Mouse (Mus musculus) thymus, adult 18-20 months (tissue): Measurements from ENCODE around the gene Tspan14.

ENCODE experiments used
- DNase-seq, 2 experiments: peaks; one replicate each; pipeline ENCODE4 v3.0.0; 2022; ENCODE audit warnings: mixed read lengths in 2 of 2

Gene Tspan14

GRCm38 (mm10) chr14:40966392-40966861, at the start of gene Tspan14:
Tspan14 (minus strand) TSS chr14:40966807.
- peak; percentile 66 to 72 for DNase-seq

- no peak for DNase-seq
Measured at GRCm38 (mm10) chr14:41014701-41015240, 48.2 kb upstream of the Tspan14 start.

GRCm38 (mm10) chr14:41013630-41014613, 47.3 kb upstream of the Tspan14 start, which contains the start of gene Fam213a:
Fam213a (minus strand) TSS chr14:41013788.
- peak; percentile 82 to 85 for DNase-seq

GRCm38 (mm10) chr14:41013143-41013542, 46.5 kb upstream of the Tspan14 start:
- peak in 1 of 2 experiments; percentile 9 for DNase-seq

GRCm38 (mm10) chr14:41011916-41012315, 45.3 kb upstream of the Tspan14 start:
- DNase-seq, result no peak

GRCm38 (mm10) chr14:41008138-41008537, 41.5 kb upstream of the Tspan14 start:
- no peak for DNase-seq

- no peak for DNase-seq
Measured at GRCm38 (mm10) chr14:41007641-41008040, 41.0 kb upstream of the Tspan14 start.

GRCm38 (mm10) chr14:41006899-41007298, 40.3 kb upstream of the Tspan14 start:
- no peak for DNase-seq

- DNase-seq, result no peak
Measured at GRCm38 (mm10) chr14:41006263-41006662, 39.7 kb upstream of the Tspan14 start.

GRCm38 (mm10) chr14:41005716-41006115, 39.1 kb upstream of the Tspan14 start:
- no peak for DNase-seq

GRCm38 (mm10) chr14:41004201-41005141, 37.9 kb upstream of the Tspan14 start:
- no peak for DNase-seq

GRCm38 (mm10) chr14:41001576-41001975, 35.0 kb upstream of the Tspan14 start:
- no peak for DNase-seq

GRCm38 (mm10) chr14:41000801-41001200, 34.2 kb upstream of the Tspan14 start:
- no peak for DNase-seq

GRCm38 (mm10) chr14:40999904-41000645, 33.5 kb upstream of the Tspan14 start:
- peak in 1 of 2 experiments; percentile 17 for DNase-seq

GRCm38 (mm10) chr14:40996171-40996570, 29.6 kb upstream of the Tspan14 start:
- DNase-seq, result no peak

- DNase-seq, result no peak
Measured at GRCm38 (mm10) chr14:40992464-40992863, 25.9 kb upstream of the Tspan14 start.

- no peak for DNase-seq
Measured at GRCm38 (mm10) chr14:40988780-40989179, 22.2 kb upstream of the Tspan14 start.

GRCm38 (mm10) chr14:40987184-40987583, 20.6 kb upstream of the Tspan14 start:
- DNase-seq, result no peak

- DNase-seq, result no peak
Measured at GRCm38 (mm10) chr14:40985635-40986034, 19.0 kb upstream of the Tspan14 start.

GRCm38 (mm10) chr14:40979723-40980122, 13.1 kb upstream of the Tspan14 start:
- DNase-seq, result no peak

- DNase-seq, result no peak
Measured at GRCm38 (mm10) chr14:40979002-40979401, 12.4 kb upstream of the Tspan14 start.
